Mouse (Mus musculus) thymus, postnatal 14 days (tissue): ENCODE results near the gene Utp14a.

Experiments used
- DNase-seq: peaks from one replicate; pipeline ENCODE4 v3.0.0; 2021

The Utp14a gene

GRCm38 (mm10) chrX:48314530-48315079, 57.9 kb downstream of the Utp14a start:
- peak; percentile 92 for DNase-seq

GRCm38 (mm10) chrX:48317444-48317843, 60.8 kb downstream of the Utp14a start:
- DNase-seq, result no peak

GRCm38 (mm10) chrX:48318194-48318593, 61.5 kb downstream of the Utp14a start:
- DNase-seq, result peak; percentile 82
